In genomic region chr10:40328004-40328551, GRCm38 (mm10) we compare ENCODE assay signal across 9 mouse cellular contexts. TPM values are rescaled to one million over a fixed set of nuclear protein-coding genes. Genes with fewer than 3 reads are reported as not detected.
DNase-seq lines count a peak whose midpoint lies in the region; ATAC-seq and TF ChIP-seq lines count a peak whose summit lies in the region.
"Had no signal": no experiment of that assay in that cellular context is flagged by ENCODE, and none has a peak within 500 bp of the region (broad histone marks: within the 10 kb centered on the region; RNA-seq: fewer than 3 reads in every experiment).

No protein-coding gene starts in this region.

- peak; percentile 97 for ATAC-seq in erythroblast, adult 5-6 weeks (replicated peaks; ENCODE audit: low FRiP score, poor library complexity, severe bottlenecking)
- peak; percentile 98 for ATAC-seq in intestine, embryonic 16.5 days
- ATAC-seq in stomach, embryonic 14.5 days (ENCODE audit: insufficient number of reproducible peaks, insufficient read depth, low FRiP score, low read depth): peak; percentile 94

- no peak for TF ChIP-seq CTCF in cerebellum, adult 2 months (IDR thresholded peaks at IDR 0.05; ENCODE audit: borderline replicate concordance, insufficient read depth, low read depth, low read length)

- no peaks in the 10 kb centered on the region for H3K27me3 ChIP-seq in intestine, embryonic 16.5 days (replicated peaks; ENCODE audit: control insufficient read depth, insufficient read depth, low read length)
- H3K27me3 ChIP-seq in stomach, embryonic 14.5 days (ENCODE audit: control insufficient read depth, insufficient read depth, low read length): no peaks in the 10 kb centered on the region
- H3K27me3 ChIP-seq in cerebellum, adult 2 months (ENCODE audit: control insufficient read depth, insufficient read depth, low read length): no peaks in the 10 kb centered on the region
- H3K27me3 ChIP-seq: embryonic facial prominence, embryonic 12.5 days had no signal

- WGBS in intestine, embryonic 16.5 days: 46% methylated on average over 9 of the region's 9 CpGs
- WGBS in stomach, embryonic 14.5 days: 66% methylated on average over 9 of the region's 9 CpGs
- 81% methylated on average over 9 of the region's 9 CpGs for WGBS in cerebellum, adult 2 months

- no peak overlapping the region for H3K9ac ChIP-seq in intestine, embryonic 16.5 days (ENCODE audit: low read depth, low read length)
- no peak overlapping the region for H3K9ac ChIP-seq in stomach, embryonic 14.5 days (replicated peaks; ENCODE audit: low read depth, low read length)
- H3K9ac ChIP-seq: embryonic facial prominence, embryonic 12.5 days had no signal

- H3K36me3 ChIP-seq in intestine, embryonic 16.5 days (ENCODE audit: control insufficient read depth, insufficient read depth, low read length): no peaks in the 10 kb centered on the region
- H3K36me3 ChIP-seq in stomach, embryonic 14.5 days (ENCODE audit: control insufficient read depth, insufficient read depth, low read length): no peaks in the 10 kb centered on the region
- H3K36me3 ChIP-seq: embryonic facial prominence, embryonic 12.5 days had no signal

- H3K27ac ChIP-seq in intestine, embryonic 16.5 days (ENCODE audit: low read length): peak overlapping the region; percentile 51
- peak overlapping the region; percentile 69 for H3K27ac ChIP-seq in stomach, embryonic 14.5 days (ENCODE audit: low read length)
- H3K27ac ChIP-seq in cerebellum, adult 2 months (ENCODE audit: insufficient read depth, low read length): no peak overlapping the region
- H3K27ac ChIP-seq: embryonic facial prominence, embryonic 12.5 days had no signal

- H3K4me2 ChIP-seq in intestine, embryonic 16.5 days (ENCODE audit: low read depth, low read length): peak overlapping the region; percentile 42
- no peak overlapping the region for H3K4me2 ChIP-seq in stomach, embryonic 14.5 days (replicated peaks; ENCODE audit: low read depth, low read length)
- H3K4me2 ChIP-seq: embryonic facial prominence, embryonic 12.5 days had no signal

- peak; percentile 51 for DNase-seq in kidney, adult 9 months
- DNase-seq in kidney, postnatal 10 days: no peak
- DNase-seq in cerebellum, adult 2 months: no peak
- no peak for DNase-seq in frontal cortex, postnatal 25 days (ENCODE audit: low spot score in 2 of 2)
- DNase-seq in embryo, embryonic 10 days (ENCODE audit: low spot score): no peak

- no peak for TF ChIP-seq POLR2A in cerebellum, adult 2 months (IDR thresholded peaks at IDR 0.05; ENCODE audit: borderline replicate concordance, insufficient read depth, low read length)

- peaks cover 4% of the 10 kb centered on the region; the same call in 1 of the 2 replicates for H3K4me1 ChIP-seq in intestine, embryonic 16.5 days (ENCODE audit: control insufficient read depth, insufficient read depth, low read length)
- no peaks in the 10 kb centered on the region for H3K4me1 ChIP-seq in stomach, embryonic 14.5 days (ENCODE audit: control insufficient read depth, insufficient read depth, low read length)
- H3K4me1 ChIP-seq in cerebellum, adult 2 months (ENCODE audit: control insufficient read depth, insufficient read depth, low read length): no peaks in the 10 kb centered on the region
- H3K4me1 ChIP-seq: embryonic facial prominence, embryonic 12.5 days had no signal

- H3K4me3 ChIP-seq in intestine, embryonic 16.5 days (ENCODE audit: low read length): no peak overlapping the region
- H3K4me3 ChIP-seq in stomach, embryonic 14.5 days (ENCODE audit: low read depth, low read length): no peak overlapping the region
- H3K4me3 ChIP-seq in cerebellum, adult 2 months (replicated peaks; ENCODE audit: insufficient read depth, low read depth, low read length): no peak overlapping the region
- H3K4me3 ChIP-seq: embryonic facial prominence, embryonic 12.5 days had no signal

- H3K9me3 ChIP-seq in intestine, embryonic 16.5 days (ENCODE audit: control insufficient read depth, low read length): no peaks in the 10 kb centered on the region
- H3K9me3 ChIP-seq in stomach, embryonic 14.5 days (ENCODE audit: control insufficient read depth, low read depth, low read length): no peaks in the 10 kb centered on the region
- H3K9me3 ChIP-seq: embryonic facial prominence, embryonic 12.5 days had no signal

RNA-seq across cellular contexts. Expression of gene Cdk19, which starts 11.3 kb away (rescaled TPM):
- total RNA-seq in erythroblast, adult 5-6 weeks (2015; ENCODE audit: low replicate concordance): 13.6 and 21.9 TPM in 2 replicates
- total RNA-seq in erythroblast, adult 5-6 weeks (2017; ENCODE audit: low replicate concordance): 11.4 and 12.0 TPM in 2 replicates
- 4.0 and 4.6 TPM in 2 replicates for polyA plus RNA-seq in intestine, embryonic 16.5 days (2015; fragmentation: Nextera tagmentation; extraction: Ambion mirVana)
- polyA plus RNA-seq in stomach, embryonic 14.5 days (2014; fragmentation: Nextera tagmentation; extraction: Ambion mirVana): 11.1 and 11.9 TPM in 2 replicates
- 44.7 and 45.9 TPM in 2 replicates for polyA plus RNA-seq in cerebellum, adult 2 months (2012; rRNA removed)

RNA-seq across cellular contexts. Expression of gene Amd1, which starts 26.1 kb away (rescaled TPM):
- 49.9 and 70.3 TPM in 2 replicates for total RNA-seq in erythroblast, adult 5-6 weeks (2015; ENCODE audit: low replicate concordance)
- 60.2 and 63.1 TPM in 2 replicates for total RNA-seq in erythroblast, adult 5-6 weeks (2017; ENCODE audit: low replicate concordance)
- polyA plus RNA-seq in intestine, embryonic 16.5 days (2015; fragmentation: Nextera tagmentation; extraction: Ambion mirVana): 41.9 and 47.2 TPM in 2 replicates
- polyA plus RNA-seq in stomach, embryonic 14.5 days (2014; fragmentation: Nextera tagmentation; extraction: Ambion mirVana): 84.4 and 85.2 TPM in 2 replicates
- 113 and 114 TPM in 2 replicates for polyA plus RNA-seq in cerebellum, adult 2 months (2012; rRNA removed)
